Mouse (Mus musculus) midbrain, embryonic 16.5 days (tissue): ENCODE measurements around the gene Wnt7a. TPM values are rescaled to one million over a fixed set of nuclear protein-coding genes. Genes with fewer than 3 reads are reported as not detected.

Experiments
- ATAC-seq: fragments of 200-750 bp; cut with Nextera tagmentation; 2 replicates; pipeline ENCODE4 v1.8.0; 2017; ENCODE audit warnings: moderate TSS enrichment
- H3K27ac ChIP-seq: fragments of 300-500 bp; sonication (generic); 2 replicates; pipeline ENCODE4 v1.5.1; 2014; ENCODE audit warnings: mild to moderate bottlenecking, low read length, mixed read lengths
- H3K27me3 ChIP-seq: fragments of 300-500 bp; sonication (generic); 2 replicates; pipeline ENCODE4 v1.6.1; 2014; ENCODE audit warnings: low read depth, low read length, mixed read lengths; ENCODE audit not compliant: control insufficient read depth, insufficient read depth
- H3K36me3 ChIP-seq: fragments of 300-500 bp; sonication (generic); 2 replicates; pipeline ENCODE4 v1.6.1; 2014; ENCODE audit warnings: mild to moderate bottlenecking, low read length, moderate library complexity, mixed read lengths; ENCODE audit not compliant: control insufficient read depth, insufficient read depth
- H3K4me1 ChIP-seq: fragments of 300-500 bp; sonication (generic); 2 replicates; pipeline ENCODE4 v1.6.1; 2014; ENCODE audit warnings: mild to moderate bottlenecking, low read length, mixed read lengths; ENCODE audit not compliant: control insufficient read depth, insufficient read depth
- H3K4me2 ChIP-seq: fragments of 300-500 bp; sonication (generic); 2 replicates; pipeline ENCODE4 v1.6.1; 2014; ENCODE audit warnings: mild to moderate bottlenecking, low read length, mixed read lengths
- H3K4me3 ChIP-seq: fragments of 300-500 bp; sonication (generic); 2 replicates; pipeline ENCODE4 v1.5.1; 2014; ENCODE audit warnings: low read depth, mild to moderate bottlenecking, low read length, moderate library complexity, mixed read lengths
- H3K9ac ChIP-seq: fragments of 300-500 bp; sonication (generic); 2 replicates; pipeline ENCODE4 v1.6.1; 2014; ENCODE audit warnings: low read depth, low read length, mixed read lengths
- H3K9me3 ChIP-seq: fragments of 300-500 bp; sonication (generic); replicated peaks from 2 replicates; pipeline ENCODE4 v1.6.1; 2014; ENCODE audit warnings: mild to moderate bottlenecking, low read length, mixed read lengths; ENCODE audit not compliant: control insufficient read depth, poor library complexity, severe bottlenecking
- WGBS: fragments of 180-500 bp; shearing (Covaris S2); extraction: QIAGEN DNeasy Blood & Tissue Kit; methylation state at CpG from one replicate; pipeline ENCODE4 v1.1.7; 2014; 5-methylcytosine and 5-hydroxymethylcytosine counted together
- polyA plus RNA-seq: library from polyadenylated mRNA; unstranded; fragments of >200 nt; fragmentation: Nextera tagmentation; extraction: Ambion mirVana; gene quantifications from 2 replicates; pipeline ENCODE4 v1.2.1, GENCODE M21; 2015

Gene Wnt7a
- polyA plus RNA-seq, 1 experiment from 2014 or later = 10.8 TPM

DNA sequence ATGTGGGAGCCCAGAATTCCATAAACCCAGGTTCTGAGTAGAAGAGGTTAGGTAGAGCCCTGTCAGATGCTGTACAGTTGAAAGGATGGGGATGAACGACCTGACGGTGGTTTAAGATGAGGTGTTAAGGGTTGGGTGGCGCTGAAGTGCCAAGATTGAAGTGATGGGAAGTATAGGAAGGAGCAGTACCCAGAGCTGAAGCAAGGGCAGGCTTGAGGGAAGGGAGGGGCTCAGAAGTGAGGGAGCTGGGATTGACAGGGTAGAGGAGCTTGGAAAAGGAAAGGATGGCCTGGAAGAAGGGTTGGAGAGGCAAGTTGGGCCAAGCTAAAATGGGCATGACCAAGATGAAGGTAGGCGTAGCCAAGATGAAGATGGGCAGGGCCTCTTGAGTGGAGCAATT, 10.5 kb upstream of the Wnt7a start:
- Histone ChIP-seq H3K4me1 (no peaks in the 10 kb centered on the region), H3K9ac (no peak overlapping the region), H3K36me3 (no peaks in the 10 kb centered on the region), H3K27ac (no peak overlapping the region), H3K4me3 (no peak overlapping the region), H3K27me3 (no peaks in the 10 kb centered on the region; the same call in 1 of the 2 replicates), H3K4me2 (no peak overlapping the region), H3K9me3 (no peaks in the 10 kb centered on the region)
- WGBS = 74% methylated on average over 4 of the region's 4 CpGs
- ATAC-seq = no peak

DNA sequence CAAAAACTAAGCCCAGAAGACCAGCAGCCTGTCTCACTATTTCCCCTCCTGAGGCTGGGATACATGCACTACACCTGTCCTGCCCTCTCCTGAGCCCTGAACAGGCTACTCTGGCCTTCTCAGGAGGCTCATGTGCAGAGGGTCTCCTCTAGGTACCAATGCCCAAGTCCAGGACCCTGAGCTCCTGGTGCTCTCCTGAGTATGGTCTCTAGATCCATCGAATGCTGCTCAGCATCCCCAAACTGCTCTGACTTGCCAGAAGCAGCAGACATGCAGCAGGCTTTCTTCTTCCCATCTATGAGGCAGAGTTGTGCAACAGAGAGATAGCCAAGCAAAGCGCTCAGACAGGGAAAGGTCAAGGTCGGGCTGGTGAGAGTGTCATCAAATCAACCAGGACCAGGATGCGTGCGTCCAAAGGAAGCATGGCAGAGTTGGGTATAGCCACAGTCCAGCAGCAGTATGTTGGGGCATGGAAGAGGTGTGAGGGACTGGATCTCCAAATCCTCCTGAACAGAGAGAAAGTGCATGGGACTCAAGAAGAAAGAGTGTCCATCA, 6.2 kb upstream of the Wnt7a start:
- Histone ChIP-seq H3K9me3 (no peaks in the 10 kb centered on the region), H3K27ac (no peak overlapping the region), H3K36me3 (no peaks in the 10 kb centered on the region), H3K4me1 (no peaks in the 10 kb centered on the region), H3K27me3 (peaks cover 7% of the 10 kb centered on the region; the same call in 1 of the 2 replicates), H3K4me2 (no peak overlapping the region), H3K4me3 (no peak overlapping the region), H3K9ac (no peak overlapping the region)
- ATAC-seq = no peak
- whole genome bisulfite sequencing = 82% methylated on average over 5 of the region's 5 CpGs

DNA sequence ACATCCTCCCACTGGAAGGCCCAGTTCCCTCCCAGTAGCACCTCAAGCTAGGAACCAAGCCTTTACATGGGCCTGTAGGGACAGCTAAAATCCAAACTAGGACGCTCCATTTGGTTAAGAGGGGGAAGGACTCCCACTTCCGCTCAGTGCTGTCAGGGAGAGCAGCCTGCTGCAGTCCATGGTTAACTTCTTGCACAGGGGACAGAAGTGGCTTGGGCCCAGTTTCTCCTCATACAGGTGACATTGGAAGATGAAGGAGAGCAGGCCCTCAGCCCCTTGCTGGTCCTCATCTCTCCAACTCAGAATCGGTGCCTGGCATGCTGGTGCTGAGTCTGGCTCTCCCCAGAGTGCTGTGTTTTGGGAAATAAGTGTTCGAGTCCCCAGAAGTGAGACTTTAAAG, 5.0 kb upstream of the Wnt7a start:
- no peaks in the 10 kb centered on the region for H3K36me3 ChIP-seq
- H3K4me3 ChIP-seq = no peak overlapping the region
- H3K4me2 ChIP-seq = no peak overlapping the region
- no peak overlapping the region for H3K27ac ChIP-seq
- peaks cover 7% of the 10 kb centered on the region; the same call in 1 of the 2 replicates for H3K27me3 ChIP-seq
- H3K9ac ChIP-seq = no peak overlapping the region
- no peaks in the 10 kb centered on the region for H3K9me3 ChIP-seq
- no peak for ATAC-seq
- no peaks in the 10 kb centered on the region for H3K4me1 ChIP-seq
- WGBS = 86% methylated on average over 4 of the region's 4 CpGs

DNA sequence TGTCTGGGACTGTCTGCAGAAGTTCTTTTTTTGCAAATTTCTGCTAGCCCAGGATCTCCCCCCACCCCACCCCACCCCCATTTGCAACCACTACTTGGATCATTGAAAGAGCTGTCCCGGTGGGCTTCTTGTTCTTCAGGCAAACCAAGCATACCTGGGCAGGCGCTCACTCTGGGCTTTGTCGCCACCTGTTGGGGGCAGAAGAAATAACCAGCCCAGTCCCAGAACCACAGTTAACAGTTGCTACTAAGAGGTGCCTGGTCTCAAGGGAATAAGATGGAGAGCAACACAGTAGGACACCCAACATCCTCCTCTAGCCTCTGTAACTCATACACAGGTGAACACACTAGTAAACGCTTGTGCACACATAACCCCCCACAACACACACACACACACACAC, 3.7 kb upstream of the Wnt7a start:
- Histone ChIP-seq H3K4me2 (no peak overlapping the region), H3K9ac (no peak overlapping the region), H3K4me3 (no peak overlapping the region), H3K27ac (no peak overlapping the region), H3K4me1 (peaks cover 9% of the 10 kb centered on the region; the same call in 1 of the 2 replicates), H3K9me3 (no peaks in the 10 kb centered on the region), H3K36me3 (no peaks in the 10 kb centered on the region), H3K27me3 (peaks cover 7% of the 10 kb centered on the region; the same call in 1 of the 2 replicates)
- no peak for ATAC-seq
- WGBS = 0% methylated on average over 4 of the region's 4 CpGs

DNA sequence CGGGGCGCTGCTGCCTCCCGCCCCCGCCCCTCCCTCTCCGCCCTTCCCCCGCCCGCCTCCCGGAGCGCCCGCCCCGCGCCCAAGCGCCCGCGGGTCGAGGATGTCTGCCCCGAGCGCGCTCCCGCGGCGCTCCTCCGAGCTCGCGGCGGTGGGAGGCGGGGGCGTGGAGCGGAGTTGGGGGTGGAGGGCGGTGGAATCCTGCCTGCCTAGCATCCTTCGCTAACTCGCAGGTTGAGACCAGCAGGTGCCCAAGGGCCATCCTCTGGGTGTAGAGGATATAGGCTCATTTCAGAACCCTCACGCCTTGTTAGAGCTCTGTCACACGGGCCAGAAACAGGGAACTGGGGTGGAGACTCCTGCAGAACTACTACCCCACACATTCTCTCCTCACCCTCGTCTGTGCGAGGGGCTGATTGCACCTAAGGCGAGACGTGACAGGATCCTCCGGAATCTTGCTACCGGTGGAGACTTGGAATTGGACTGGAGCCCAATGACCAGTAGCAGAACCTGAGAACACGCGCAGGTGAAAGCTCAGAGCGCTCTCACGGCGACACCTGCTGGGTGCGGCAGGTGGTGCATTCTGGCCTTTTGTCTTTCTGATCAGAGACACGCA, 312 bp upstream of the Wnt7a start:
- peak overlapping the region; percentile 73 for H3K4me3 ChIP-seq

DNA sequence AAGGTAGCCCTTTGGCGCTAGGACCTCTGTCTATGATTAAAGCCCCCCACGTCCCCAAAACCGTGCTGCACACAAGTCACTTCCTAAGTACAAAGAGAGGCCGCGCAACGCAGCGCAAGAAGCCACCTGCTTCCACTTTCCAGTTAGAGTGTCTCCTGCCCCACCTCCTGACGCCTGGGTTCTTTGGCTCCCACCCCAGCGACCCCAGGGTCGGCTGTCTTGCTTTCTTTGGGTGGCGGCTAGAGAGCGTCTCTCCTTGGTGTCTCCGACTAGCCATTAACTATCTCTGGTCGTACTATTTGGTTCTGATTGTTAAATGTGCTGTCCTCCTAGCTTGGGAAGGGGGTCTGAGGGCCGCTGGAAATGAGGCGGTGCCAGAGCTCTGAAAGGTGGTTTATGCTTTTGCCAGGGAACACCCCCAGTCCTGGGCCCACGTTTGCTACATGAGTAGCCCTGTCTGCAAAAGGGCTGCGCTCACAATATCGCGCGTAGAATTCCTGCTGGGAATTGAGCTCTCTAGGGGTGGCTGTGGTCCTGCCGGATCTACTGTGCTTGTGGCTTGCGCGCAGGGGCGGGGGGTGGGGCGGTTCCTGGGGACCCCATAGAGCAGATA, 889 bp downstream of the Wnt7a start:
- Histone ChIP-seq H3K4me2 (peak overlapping the region; percentile 94), H3K36me3 (no peaks in the 10 kb centered on the region), H3K27ac (peak overlapping the region; percentile 58), H3K4me1 (peaks cover 17% of the 10 kb centered on the region; the same call in 1 of the 2 replicates), H3K27me3 (peaks cover 7% of the 10 kb centered on the region; the same call in 1 of the 2 replicates), H3K9me3 (no peaks in the 10 kb centered on the region), H3K4me3 (peak overlapping the region; percentile 73), H3K9ac (peak overlapping the region; percentile 84)
- WGBS = 2% methylated on average over 26 of the region's 26 CpGs
- peak; percentile 19 for ATAC-seq

More for the DNA sequence above, 312 bp upstream of the Wnt7a start:
- Histone ChIP-seq H3K4me1 (peaks cover 17% of the 10 kb centered on the region; the same call in 1 of the 2 replicates), H3K36me3 (no peaks in the 10 kb centered on the region), H3K4me2 (peak overlapping the region; percentile 94), H3K9me3 (no peaks in the 10 kb centered on the region), H3K9ac (peak overlapping the region; percentile 84), H3K27me3 (peaks cover 7% of the 10 kb centered on the region; the same call in 1 of the 2 replicates), H3K27ac (peak overlapping the region; percentile 58)
- under 1% methylated on average over 25 of the region's 47 CpGs for WGBS
- peak; percentile 57 for ATAC-seq

DNA sequence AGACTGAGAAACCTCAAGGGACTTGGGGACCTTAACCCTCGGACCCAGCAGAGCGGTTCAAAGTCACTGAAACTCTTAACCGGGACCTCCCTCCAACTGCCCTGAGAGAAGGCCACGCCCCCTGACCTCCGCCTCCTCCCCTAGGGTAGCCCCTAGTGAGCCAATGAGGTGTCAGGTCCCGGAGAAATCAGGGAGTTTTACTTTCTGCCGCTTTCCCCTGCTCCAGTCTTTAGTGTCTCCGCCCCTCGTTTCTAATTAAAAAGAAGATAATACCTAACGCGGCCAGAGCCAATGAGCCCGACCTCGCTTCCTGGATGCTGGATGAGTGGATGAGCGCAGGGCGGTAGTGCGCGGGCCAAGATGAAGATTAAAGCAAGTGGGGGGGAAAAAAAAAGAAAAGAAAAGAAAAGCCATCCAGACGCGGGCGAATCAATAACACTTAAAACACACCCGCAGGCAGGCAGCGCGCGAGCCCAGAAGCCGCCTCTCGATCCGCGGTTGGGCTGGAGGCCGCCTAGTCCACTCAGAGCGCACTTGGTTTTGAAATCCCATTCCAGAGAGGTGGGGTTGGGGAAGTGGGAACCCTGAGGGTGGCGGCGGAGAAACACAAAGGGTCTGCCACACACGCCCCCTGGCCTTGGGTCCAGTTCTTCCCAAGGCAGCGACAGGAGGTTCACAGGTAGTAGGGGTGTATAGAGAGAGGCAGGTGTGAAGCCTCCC, 1.6 kb downstream of the Wnt7a start:
- peak overlapping the region; percentile 58 for H3K27ac ChIP-seq
- H3K9me3 ChIP-seq = no peaks in the 10 kb centered on the region
- H3K36me3 ChIP-seq = no peaks in the 10 kb centered on the region
- H3K4me2 ChIP-seq = peak overlapping the region; percentile 94
- H3K4me3 ChIP-seq = peak overlapping the region; percentile 73
- H3K9ac ChIP-seq = peak overlapping the region; percentile 84
- peaks cover 7% of the 10 kb centered on the region; the same call in 1 of the 2 replicates for H3K27me3 ChIP-seq
- WGBS = 2% methylated on average over 34 of the region's 34 CpGs
- peaks cover 17% of the 10 kb centered on the region; the same call in 1 of the 2 replicates for H3K4me1 ChIP-seq
- ATAC-seq = no peak

DNA sequence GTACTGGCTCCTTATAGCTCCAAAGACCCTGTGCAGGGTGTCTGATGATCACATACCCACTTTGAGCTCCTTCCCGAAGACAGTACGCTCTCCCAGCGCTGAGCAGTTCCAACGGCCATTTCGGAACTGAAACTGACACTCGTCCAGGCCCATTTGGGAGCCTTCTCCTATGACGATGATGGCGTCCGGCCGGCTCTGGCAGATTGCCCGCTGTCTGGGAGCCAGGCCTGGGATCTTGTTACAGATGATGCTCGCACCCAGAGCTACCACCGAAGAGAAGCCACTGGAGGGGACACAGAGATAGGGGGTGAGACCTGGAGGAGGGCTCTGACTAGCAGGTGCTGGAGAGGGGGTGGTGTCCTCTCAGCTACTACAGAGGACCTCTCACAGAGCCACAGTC, 2.5 kb downstream of the Wnt7a start:
- H3K4me1 ChIP-seq = peaks cover 17% of the 10 kb centered on the region; the same call in 1 of the 2 replicates
- no peaks in the 10 kb centered on the region for H3K36me3 ChIP-seq
- peaks cover 7% of the 10 kb centered on the region; the same call in 1 of the 2 replicates for H3K27me3 ChIP-seq
- no peak overlapping the region for H3K9ac ChIP-seq
- WGBS = 87% methylated on average over 13 of the region's 13 CpGs
- no peaks in the 10 kb centered on the region for H3K9me3 ChIP-seq
- no peak overlapping the region; the same call in 1 of the 2 replicates for H3K4me2 ChIP-seq
- H3K4me3 ChIP-seq = no peak overlapping the region
- no peak overlapping the region for H3K27ac ChIP-seq
- ATAC-seq = no peak
